Mouse (Mus musculus): Measurements from ENCODE around the gene Egfl8.
A peak's percentile ranks its signal among the peaks of the same experiment; 100 is the strongest.

Egfl8 gene

GRCm38 (mm10) chr17:34627093-34627942, 11.5 kb upstream of the Egfl8 start:
- DNase-seq = peak in 1 of 2 experiments; percentile 59

GRCm38 (mm10) chr17:34626773-34627092, 11.0 kb upstream of the Egfl8 start:
- peak in 1 of 2 experiments; percentile 37 for DNase-seq

GRCm38 (mm10) chr17:34626062-34626772, 10.4 kb upstream of the Egfl8 start:
- no peak for DNase-seq

GRCm38 (mm10) chr17:34624981-34625380, 9.2 kb upstream of the Egfl8 start:
- DNase-seq = no peak

- no peak for DNase-seq
Observed at GRCm38 (mm10) chr17:34623161-34623560, 7.4 kb upstream of the Egfl8 start.

- no peak for DNase-seq
Observed at GRCm38 (mm10) chr17:34621006-34621405, 5.2 kb upstream of the Egfl8 start.

- DNase-seq = peak; percentile 63 to 80
Observed at GRCm38 (mm10) chr17:34618999-34619398, 3.2 kb upstream of the Egfl8 start.

DNA sequence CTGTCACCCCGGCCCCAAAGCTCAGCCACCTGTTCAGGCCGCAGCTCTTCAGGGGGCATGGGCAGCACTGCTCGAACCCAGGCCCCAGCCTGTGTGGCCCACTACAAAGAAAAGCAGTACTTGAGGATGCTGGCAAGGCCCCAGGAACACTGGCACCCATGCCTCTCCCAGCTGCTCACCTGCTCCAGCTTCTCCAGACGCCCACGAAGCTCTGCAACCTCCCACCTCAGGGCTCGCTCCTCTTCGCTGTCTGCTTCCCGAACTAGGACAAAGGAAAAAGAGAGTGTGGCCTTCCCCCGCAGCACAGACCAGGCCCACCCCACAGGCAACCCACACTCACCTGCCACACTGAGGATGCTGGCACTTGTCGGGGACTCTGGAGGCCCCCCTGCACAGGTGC, 1.9 kb downstream of the Egfl8 start:
- DNase-seq = no peak

- DNase-seq = no peak
Observed at GRCm38 (mm10) chr17:34613054-34613645, 2.6 kb downstream of the Egfl8 start.

DNA sequence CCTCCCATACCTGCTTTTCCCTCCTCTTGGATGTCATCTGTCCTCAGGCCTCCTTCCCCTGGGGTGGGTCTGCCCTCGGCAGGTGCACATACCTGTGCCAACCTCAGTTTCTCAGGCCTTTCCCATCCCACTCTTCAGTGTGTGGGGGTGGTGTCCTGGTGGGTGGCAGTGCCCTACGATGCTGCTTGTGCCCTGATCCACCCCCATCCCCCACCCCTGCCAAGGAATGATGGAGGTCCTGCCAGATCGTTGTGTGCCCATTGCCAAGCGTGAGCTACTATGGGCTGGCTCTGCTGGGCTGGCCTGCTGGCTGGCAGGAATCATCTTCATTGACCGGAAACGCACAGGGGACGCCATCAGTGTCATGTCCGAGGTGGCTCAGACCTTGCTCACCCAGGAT, 4.7 kb downstream of the Egfl8 start:
- no peak for DNase-seq

- no peak for DNase-seq
Observed at GRCm38 (mm10) chr17:34607997-34608396, 7.8 kb downstream of the Egfl8 start.

- no peak for DNase-seq
Observed at GRCm38 (mm10) chr17:34606186-34607039, 9.4 kb downstream of the Egfl8 start.

DNA sequence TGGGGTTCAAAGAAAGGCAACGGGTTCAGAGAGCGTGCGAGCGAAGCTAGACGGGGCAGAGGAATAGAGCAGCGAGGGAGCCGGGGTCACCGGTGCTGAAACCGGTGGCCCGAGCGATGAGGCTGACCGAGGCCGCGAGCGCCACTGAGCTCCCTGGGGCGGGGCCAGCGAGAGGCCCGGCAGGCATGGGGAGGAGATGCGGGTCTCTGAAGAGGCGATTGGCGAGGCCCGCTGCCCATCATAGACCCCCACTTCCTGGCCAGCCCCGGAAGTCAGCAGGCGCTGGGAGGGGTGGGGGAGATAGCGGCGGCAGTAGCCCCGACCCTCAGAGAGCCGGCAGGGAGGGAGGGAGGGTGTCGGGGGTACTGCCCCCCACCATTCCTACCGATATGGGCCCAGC, 10.2 kb downstream of the Egfl8 start:
- DNase-seq = peak; percentile 92 to 96

DNA sequence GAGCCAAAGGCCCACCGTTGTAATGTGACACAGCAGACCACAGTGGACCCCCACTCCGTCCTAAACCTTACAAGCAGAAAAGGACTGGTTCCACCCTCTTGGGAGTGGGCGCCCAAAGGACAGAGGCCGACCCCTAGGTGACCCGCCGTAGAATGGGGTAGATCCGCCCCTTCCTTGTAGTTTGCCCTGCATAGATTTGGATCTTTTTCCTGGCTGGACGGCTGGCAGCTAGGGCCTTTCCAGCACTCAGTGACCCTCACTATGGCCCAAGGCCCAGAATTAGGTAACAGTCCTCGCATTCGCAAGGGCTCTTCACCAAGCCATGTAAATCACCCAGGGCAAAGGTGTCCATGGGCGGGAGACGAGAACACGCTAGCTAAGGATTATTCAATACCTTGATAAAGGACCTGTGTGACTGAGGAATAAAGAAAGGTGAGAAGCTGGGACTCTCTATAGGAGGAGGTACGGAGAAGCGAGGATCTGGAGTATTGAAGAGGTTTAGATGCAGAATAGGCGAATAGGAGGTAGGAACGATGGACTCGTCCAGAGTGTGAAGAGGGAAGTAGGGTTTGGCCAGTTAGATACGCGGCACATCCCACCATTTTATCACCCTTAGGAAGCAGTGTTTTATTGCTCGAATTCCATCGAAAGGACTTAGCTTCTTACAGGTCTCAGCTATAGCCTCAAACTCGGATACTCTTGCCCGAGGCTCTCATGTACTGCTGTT, 11.1 kb downstream of the Egfl8 start:
- DNase-seq = no peak

- peak; percentile 91 to 97 for DNase-seq
Observed at GRCm38 (mm10) chr17:34604061-34604508, 11.7 kb downstream of the Egfl8 start, which contains the start of gene Agpat1. TSS of gene Agpat1 (plus strand) at chr17:34604262.

GRCm38 (mm10) chr17:34603375-34604060, 12.3 kb downstream of the Egfl8 start, which contains the start of gene Rnf5:
TSS of gene Rnf5 (minus strand) at chr17:34603690.
- peak; percentile 87 to 93 for DNase-seq

- no peak for DNase-seq
Observed at GRCm38 (mm10) chr17:34601796-34602195, 14.0 kb downstream of the Egfl8 start.

GRCm38 (mm10) chr17:34599891-34600290, 15.9 kb downstream of the Egfl8 start:
- no peak for DNase-seq

DNA sequence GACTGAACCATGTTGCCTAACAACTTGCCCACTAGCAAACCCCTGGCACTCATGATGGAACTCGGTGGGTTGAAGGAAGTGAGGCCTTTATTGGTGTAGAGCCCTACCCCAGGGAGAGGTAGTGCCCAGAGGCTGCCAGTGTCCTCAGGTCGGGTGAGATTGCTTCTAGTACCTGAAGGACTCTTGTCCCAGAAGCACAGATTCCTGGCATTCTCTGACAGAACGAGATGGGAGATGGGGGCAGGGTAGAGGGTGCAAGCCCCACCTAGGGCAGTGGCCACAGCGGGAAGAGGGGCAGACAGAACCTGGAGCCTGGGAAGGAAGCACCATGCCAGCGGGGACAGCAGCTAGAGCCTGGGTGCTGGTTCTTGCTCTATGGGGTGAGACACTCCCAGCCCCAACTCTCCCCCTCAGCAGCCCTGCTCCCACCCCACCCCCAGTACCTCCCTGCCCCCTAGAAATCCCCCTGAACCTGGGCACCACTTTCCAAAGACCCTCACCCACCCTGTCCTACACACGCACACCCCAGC, 18.1 kb downstream of the Egfl8 start, which contains the start of gene Ager:
TSS of gene Ager (plus strand) at position 297 of the 530 bp plus-strand sequence.
- no peak for DNase-seq

- no peak for DNase-seq
Observed at GRCm38 (mm10) chr17:34596098-34596497, 19.7 kb downstream of the Egfl8 start.
